Mouse (Mus musculus) urinary bladder, postnatal 14 days (tissue): ENCODE measurements at regions not wholly inside any gene's neighbourhood (a gene's known extent, or its start where the extent isn't known, plus 50 kb on each side); places are given as distances from the start of the nearest gene placed in this dataset.
"Not testable (repeated sequence)": the region's sequence is repeated elsewhere in the genome, so short reads cannot be mapped to it uniquely, and the experiment has no call there.

Experiments used
- DNase-seq: peaks from one replicate; pipeline ENCODE4 v3.0.0; 2021; ENCODE audit warnings: low spot score

DNA sequence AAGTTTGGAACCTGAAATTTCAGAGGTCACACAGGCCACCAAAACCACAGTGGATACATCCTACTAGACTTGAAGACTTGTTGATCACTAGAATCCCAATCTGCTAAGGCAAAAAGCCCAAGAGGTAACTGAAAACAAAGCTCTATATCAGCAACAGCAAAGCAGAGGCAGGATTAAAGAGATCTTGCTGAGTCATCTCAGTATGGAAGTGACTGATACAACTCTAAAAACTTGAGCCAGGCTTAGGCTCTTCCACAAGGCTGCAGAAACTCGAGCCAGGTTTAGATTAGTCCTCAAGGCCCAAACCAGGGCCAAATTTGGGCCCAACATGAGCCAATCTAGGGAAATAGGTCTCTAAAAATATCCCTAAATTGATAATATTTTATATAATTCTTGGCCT lies 56.2 kb downstream of the Speer3 start:
- DNase-seq: no peak

DNA sequence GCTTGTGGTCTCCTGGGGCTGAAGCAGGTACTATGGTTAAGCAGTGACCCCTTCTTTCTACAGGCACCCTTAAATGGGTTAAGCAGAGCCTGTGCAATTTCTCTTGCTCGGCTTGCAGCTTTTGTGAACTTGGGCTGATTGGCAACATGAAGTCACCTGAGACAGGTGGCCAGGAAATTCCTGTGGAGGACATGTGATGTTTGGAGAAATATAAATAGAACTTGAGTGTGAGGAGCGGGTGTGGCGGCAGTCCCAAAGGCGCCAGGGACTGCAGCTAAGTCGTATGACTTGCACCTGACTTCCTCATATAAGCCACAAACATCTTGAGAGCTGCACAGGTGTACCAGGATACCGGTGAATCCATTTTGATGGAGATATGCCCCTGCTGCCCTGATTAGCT lies 88.8 kb downstream of the Speer3 start:
- DNase-seq: not testable (repeated sequence)

DNA sequence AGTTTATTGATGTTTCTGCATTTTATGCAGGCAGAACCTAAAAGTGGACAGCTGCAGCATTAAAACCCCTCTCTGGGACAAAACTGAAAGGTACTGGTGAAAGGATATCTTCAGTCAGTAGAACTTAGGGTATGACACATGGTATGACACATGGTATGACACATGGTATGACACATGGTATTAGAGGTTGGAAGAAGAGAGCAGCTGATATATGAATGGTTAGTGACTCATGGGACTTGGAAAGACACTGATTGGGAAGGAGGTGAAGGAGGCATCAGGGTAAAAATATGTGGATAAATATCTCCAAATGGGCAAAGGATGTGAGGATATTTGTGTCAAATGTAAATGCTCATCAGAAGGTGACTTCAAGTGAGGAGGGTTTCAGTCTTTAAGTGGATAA lies 97.0 kb downstream of the Speer3 start:
- no peak for DNase-seq

DNA sequence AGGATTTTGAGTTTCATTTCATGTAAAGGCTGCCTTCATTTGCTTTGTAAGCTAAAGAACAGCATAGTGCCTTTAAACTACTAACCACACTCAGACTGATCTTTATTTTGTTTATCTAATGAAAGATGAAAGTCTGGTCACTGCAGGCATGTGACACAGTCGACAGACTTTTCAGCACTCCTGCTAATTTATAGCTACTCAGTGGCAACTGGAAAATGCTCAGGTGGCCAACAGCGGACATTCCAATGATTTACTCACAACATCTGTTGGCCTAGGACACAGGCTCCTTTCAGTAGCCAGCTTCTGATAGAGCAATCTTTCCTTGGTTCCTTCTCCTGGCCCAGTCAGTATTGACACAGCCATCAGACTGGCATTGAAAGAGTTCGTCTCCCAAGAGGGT lies 116.8 kb upstream of the Sema3e start:
- DNase-seq: no peak

DNA sequence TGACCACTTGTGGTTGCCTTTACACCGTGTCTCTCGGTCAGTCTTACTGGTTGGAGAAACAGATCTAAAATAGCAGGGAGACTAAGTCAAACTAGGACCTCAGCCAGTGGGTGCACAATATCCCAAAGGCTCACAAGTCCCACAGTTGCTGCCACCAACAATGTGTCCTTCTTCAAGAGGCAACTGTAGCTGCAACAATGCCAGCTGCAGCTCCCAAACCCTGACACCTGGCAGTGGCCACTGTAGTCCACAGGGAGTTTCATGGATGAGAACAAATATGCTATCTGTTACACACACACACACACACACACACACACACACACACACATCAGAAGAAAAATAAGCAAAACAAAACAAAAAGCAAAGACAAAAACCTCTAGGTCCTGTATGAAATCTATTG lies 107.7 kb upstream of the Sema3e start:
- DNase-seq: no peak

DNA sequence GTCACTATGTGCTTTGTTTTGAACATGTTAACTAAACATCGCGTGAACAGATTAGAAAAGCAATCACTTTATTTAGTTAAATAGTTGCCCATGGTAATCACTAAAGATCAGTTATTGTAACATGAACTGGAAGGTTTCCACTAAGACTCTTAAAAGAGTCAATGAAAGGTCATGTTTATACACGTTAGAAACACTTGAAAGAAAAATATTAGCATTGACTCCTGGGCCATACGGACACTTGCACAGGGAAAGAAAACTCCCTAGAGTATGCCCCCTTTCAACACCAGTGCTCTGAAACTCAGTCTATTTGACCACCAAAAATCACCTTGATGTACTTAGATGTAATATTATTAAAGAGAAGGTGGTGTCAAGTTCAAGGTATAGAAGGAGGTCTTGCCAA lies 102.8 kb upstream of the Sema3e start:
- no peak for DNase-seq

DNA sequence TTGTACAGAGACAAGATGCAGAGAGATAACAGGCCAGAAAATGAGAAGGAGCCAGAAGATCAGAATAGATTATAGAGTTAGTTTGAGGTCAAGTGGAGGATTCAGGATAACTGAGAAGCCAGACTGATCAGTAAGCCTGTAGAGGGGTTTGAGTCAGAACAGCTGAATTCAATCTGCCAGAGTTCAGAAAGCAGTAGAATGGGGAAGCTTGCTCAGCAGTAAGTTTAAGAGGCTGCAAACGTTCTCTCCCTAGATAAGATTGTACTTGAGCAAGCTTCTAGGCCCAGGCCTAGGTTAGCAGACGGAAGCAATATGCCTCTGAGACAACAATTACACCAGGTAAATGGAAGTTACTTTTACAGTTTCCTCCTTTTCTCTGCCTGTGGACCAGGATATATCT lies 94.1 kb upstream of the Sema3e start:
- DNase-seq: no peak

DNA sequence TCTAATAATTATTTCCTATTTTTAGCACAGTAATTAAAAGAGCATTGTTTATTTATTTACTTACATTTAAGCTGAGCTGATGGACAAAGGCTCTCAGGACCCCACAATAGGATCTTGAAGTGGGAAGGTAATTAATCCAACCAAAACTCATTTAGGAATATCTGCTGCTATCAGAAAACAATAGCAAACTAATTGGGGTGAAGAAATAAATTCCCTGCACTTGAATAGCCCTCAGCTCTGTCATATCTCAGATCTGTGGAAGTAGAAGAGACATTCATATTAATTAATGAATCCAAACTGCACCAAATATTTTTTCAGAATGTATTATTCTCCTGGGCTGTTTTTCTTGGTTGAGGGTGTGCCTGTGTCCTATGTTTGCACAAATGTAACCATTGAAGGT lies 73.7 kb upstream of the Sema3e start:
- no peak for DNase-seq

DNA sequence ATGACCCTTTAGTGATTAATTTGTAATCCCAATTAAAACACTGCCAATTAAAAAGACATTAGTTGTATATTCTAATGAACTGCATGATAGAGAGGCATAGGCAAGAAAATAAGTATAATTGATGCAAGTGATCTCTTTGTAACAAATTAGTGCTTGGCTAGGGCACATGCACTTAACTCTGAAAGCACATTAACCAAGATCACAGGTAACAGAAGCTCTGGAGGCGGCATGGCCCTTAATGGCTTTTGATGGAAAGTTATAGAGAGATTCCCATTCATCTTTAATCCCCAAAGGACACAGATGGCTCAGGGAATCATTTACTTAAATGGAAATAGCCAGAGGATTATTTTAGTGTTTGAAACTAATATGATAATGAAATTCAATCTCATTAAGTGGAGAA lies 69.5 kb upstream of the Sema3e start:
- DNase-seq: no peak

DNA sequence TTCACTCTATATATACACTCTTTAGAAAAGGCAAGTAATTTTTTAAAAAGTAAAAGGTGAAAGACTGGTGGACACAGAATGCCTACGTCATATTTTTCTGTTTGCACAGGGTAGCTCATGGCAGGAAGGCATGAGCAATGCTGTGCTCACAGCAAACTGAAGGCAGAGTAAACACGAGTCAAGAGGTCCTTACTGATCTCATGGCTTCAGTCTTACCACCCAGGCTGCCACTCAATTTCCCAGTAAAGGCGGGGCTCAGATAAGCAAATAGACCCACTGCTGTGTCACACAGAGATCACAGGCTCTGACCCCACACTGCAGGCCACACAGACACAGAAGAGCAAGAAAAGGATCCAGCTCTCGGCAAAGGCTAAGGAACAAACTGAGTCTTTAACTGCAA lies 65.5 kb upstream of the Sema3e start:
- no peak for DNase-seq

DNA sequence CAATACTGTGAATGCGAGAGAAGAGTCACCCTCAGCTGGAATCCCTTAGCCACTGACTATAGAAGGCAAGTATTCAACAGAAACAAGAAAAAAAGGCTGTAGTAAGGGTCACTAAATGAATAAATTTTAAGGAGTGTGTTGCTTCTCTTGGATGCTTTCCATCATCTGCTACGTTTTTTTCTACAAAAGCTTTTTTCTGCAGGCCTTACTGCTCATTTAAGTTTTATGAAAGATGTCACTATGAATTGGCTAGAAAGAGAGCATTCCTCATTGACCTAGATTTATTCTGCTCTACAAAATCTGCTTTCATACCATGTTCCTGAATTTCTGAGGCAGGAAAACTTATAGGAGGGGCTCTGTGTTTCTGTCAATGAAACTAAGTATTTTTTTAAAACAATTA lies 59.2 kb upstream of the Sema3e start:
- DNase-seq: no peak

DNA sequence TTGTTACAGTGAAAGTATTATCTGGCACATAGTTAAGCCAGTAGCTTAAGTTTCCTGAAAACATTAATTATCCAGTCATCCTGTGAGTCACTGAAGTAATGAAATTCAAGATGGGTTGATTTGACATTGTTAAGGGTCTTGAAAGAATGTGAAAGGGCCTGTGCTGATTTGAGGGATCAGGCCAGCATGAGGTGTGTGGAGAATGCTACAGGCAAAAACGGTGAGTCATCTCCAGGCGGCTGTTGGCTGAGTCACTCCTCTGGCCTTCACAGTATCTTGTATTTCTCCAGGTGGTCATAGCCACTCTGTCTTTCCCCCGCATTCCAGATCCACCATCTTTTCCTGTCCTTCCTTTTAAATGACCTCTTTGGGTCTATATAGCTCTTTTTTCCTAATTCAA lies 50.4 kb upstream of the Sema3e start:
- DNase-seq: peak; percentile 16
